Mouse (Mus musculus) spleen, adult 18-20 months (tissue): ENCODE measurements at regions not wholly inside any gene's neighbourhood (a gene's known extent, or its start where the extent isn't known, plus 50 kb on each side); places are given as distances from the start of the nearest gene placed in this dataset.
A peak's percentile ranks its signal among the peaks of the same experiment; 100 is the strongest.

Experiments
- DNase-seq, 2 experiments: peaks; one replicate each; pipeline ENCODE4 v3.0.0; 2022; ENCODE audit warnings: mixed read lengths in 2 of 2

GRCm38 (mm10) chr16:55636667-55637450 lies 201.8 kb downstream of the Nfkbiz start:
- peak in 1 of 2 experiments; percentile 16 for DNase-seq

- DNase-seq, result no peak
Measured at GRCm38 (mm10) chr16:55636224-55636623, 202.5 kb downstream of the Nfkbiz start.

- DNase-seq, result no peak
Measured at GRCm38 (mm10) chr16:55634691-55635090, 204.0 kb downstream of the Nfkbiz start.

GRCm38 (mm10) chr16:55632220-55632619 lies 206.5 kb downstream of the Nfkbiz start:
- no peak for DNase-seq

- DNase-seq, result no peak
Measured at GRCm38 (mm10) chr16:55631637-55632036, 207.1 kb downstream of the Nfkbiz start.

- DNase-seq, result no peak
Measured at GRCm38 (mm10) chr16:55631048-55631447, 207.7 kb downstream of the Nfkbiz start.

- no peak for DNase-seq
Measured at GRCm38 (mm10) chr16:55627531-55627930, 211.2 kb downstream of the Nfkbiz start.

- no peak for DNase-seq
Measured at GRCm38 (mm10) chr16:55623422-55623821, 215.3 kb downstream of the Nfkbiz start.

GRCm38 (mm10) chr16:55619731-55620130 lies 219.0 kb downstream of the Nfkbiz start:
- DNase-seq, result no peak

- DNase-seq, result no peak
Measured at GRCm38 (mm10) chr16:55617958-55618357, 220.7 kb downstream of the Nfkbiz start.

GRCm38 (mm10) chr16:55617506-55617905 lies 221.2 kb downstream of the Nfkbiz start:
- no peak for DNase-seq

GRCm38 (mm10) chr16:55616408-55617120 lies 222.1 kb downstream of the Nfkbiz start:
- DNase-seq, result no peak

GRCm38 (mm10) chr16:55612873-55613272 lies 225.8 kb downstream of the Nfkbiz start:
- no peak for DNase-seq

GRCm38 (mm10) chr16:55612001-55612400 lies 226.7 kb downstream of the Nfkbiz start:
- DNase-seq, result no peak

GRCm38 (mm10) chr16:55611172-55611571 lies 227.5 kb downstream of the Nfkbiz start:
- no peak for DNase-seq

- no peak for DNase-seq
Measured at GRCm38 (mm10) chr16:55608361-55608760, 230.3 kb downstream of the Nfkbiz start.

GRCm38 (mm10) chr16:55606447-55607239 lies 232.1 kb downstream of the Nfkbiz start:
- no peak for DNase-seq

GRCm38 (mm10) chr16:55603611-55604010 lies 235.1 kb downstream of the Nfkbiz start:
- DNase-seq, result no peak

- no peak for DNase-seq
Measured at GRCm38 (mm10) chr16:55589382-55589956, 249.2 kb downstream of the Nfkbiz start.

- no peak for DNase-seq
Measured at GRCm38 (mm10) chr16:55587138-55587537, 251.6 kb downstream of the Nfkbiz start.

- DNase-seq, result no peak
Measured at GRCm38 (mm10) chr16:55582906-55583305, 255.8 kb downstream of the Nfkbiz start.

- DNase-seq, result no peak
Measured at GRCm38 (mm10) chr16:55582029-55582428, 256.7 kb downstream of the Nfkbiz start.

GRCm38 (mm10) chr16:55580827-55581226 lies 257.9 kb downstream of the Nfkbiz start:
- DNase-seq, result no peak
